Mouse (Mus musculus): ENCODE measurements around the gene Nono. TPM values are rescaled to one million over a fixed set of nuclear protein-coding genes. Genes with fewer than 3 reads are reported as not detected.

Nono gene
- total and polyA plus RNA-seq, 3 experiments = 46.6 to 263 (median 208) TPM

- no peak for DNase-seq
These were observed 52.7 kb downstream of the Nono start for GRCm38 (mm10) chrX:101481604-101482350.

GRCm38 (mm10) chrX:101486487-101487152 lies 57.5 kb downstream of the Nono start:
- peak; percentile 37 for DNase-seq

Other genes starting within 250 kb of the Nono start
- gene Snx12, start 206.8 kb upstream of the Nono start, total RNA-seq (2021) = 10 to 100 TPM; 58.8 to 58.9 TPM
- gene Snx12, start 206.8 kb upstream of the Nono start, polyA plus RNA-seq (2012; rRNA removed) = 18.0 and 18.3 TPM in 2 replicates
- 10 to 100 TPM; 25.6 to 32.9 TPM for gene Foxo4, start 174.8 kb upstream of the Nono start, total RNA-seq (2021)
- gene Foxo4, start 174.8 kb upstream of the Nono start, polyA plus RNA-seq (2012; rRNA removed) = 39.0 and 42.5 TPM in 2 replicates
- gene Gm614, start 165.3 kb upstream of the Nono start, total RNA-seq (2021) = not detected
- gene Gm614, start 165.3 kb upstream of the Nono start, polyA plus RNA-seq (2012; rRNA removed) = not detected in 2 replicates
- gene Il2rg, start 161.1 kb upstream of the Nono start, total RNA-seq (2021) = 1 to 10 TPM; 5.9 to 8.4 TPM
- gene Il2rg, start 161.1 kb upstream of the Nono start, polyA plus RNA-seq (2012; rRNA removed) = 3.7 TPM in 2 replicates
- gene Gm20489, start 160.3 kb upstream of the Nono start, total RNA-seq (2021) = not detected
- not detected in 2 replicates for gene Gm20489, start 160.3 kb upstream of the Nono start, polyA plus RNA-seq (2012; rRNA removed)
- 10 to 100 TPM; 30.2 to 36.4 TPM for gene Med12, start 155.3 kb upstream of the Nono start, total RNA-seq (2021)
- gene Med12, start 155.3 kb upstream of the Nono start, polyA plus RNA-seq (2012; rRNA removed) = 132 and 157 TPM in 2 replicates
- gene Nlgn3, start 130.2 kb upstream of the Nono start, total RNA-seq (2021) = 10 to 100 TPM in 1 of 2 experiments, 1 to 10 TPM in 1; 5.2 to 28.2 TPM
- 2.8 and 3.9 TPM in 2 replicates for gene Nlgn3, start 130.2 kb upstream of the Nono start, polyA plus RNA-seq (2012; rRNA removed)
- gene Gjb1, start 52.9 kb upstream of the Nono start, total RNA-seq (2021) = 1 to 10 TPM in 1 of 2 experiments, not detected in 1; 2.7 TPM
- 0.11 and 0.84 TPM in 2 replicates for gene Gjb1, start 52.9 kb upstream of the Nono start, polyA plus RNA-seq (2012; rRNA removed)
- 10 to 100 TPM; 60.1 to 60.8 TPM for gene Zmym3, start 8.5 kb upstream of the Nono start, total RNA-seq (2021)
- gene Zmym3, start 8.5 kb upstream of the Nono start, polyA plus RNA-seq (2012; rRNA removed) = 56.8 and 65.1 TPM in 2 replicates
- gene Itgb1bp2, start 19.8 kb downstream of the Nono start, total RNA-seq (2021) = under 1 TPM; 0.43 to 0.73 TPM
- gene Itgb1bp2, start 19.8 kb downstream of the Nono start, polyA plus RNA-seq (2012; rRNA removed) = 0.10 TPM in 1 of 2 replicates, not detected in the other
- 10 to 100 TPM; 31.8 to 37.3 TPM for gene Taf1, start 103.4 kb downstream of the Nono start, total RNA-seq (2021)
- gene Taf1, start 103.4 kb downstream of the Nono start, polyA plus RNA-seq (2012; rRNA removed) = 0.91 and 1.9 TPM in 2 replicates
- 100 to 1,000 TPM; 124 to 159 TPM for gene Ogt, start 210.7 kb downstream of the Nono start, total RNA-seq (2021)
- 28.2 and 36.5 TPM in 2 replicates for gene Ogt, start 210.7 kb downstream of the Nono start, polyA plus RNA-seq (2012; rRNA removed)

All from adrenal gland, adult 2 months (tissue).